Mouse (Mus musculus) embryonic facial prominence, embryonic 13.5 days (tissue): Measurements from ENCODE around the gene Fastk. TPM values are rescaled to one million over a fixed set of nuclear protein-coding genes. Genes with fewer than 3 reads are reported as not detected.

ENCODE experiments used
- ATAC-seq: fragments of 200-750 bp; cut with Nextera tagmentation; 2 replicates; pipeline ENCODE4 v1.8.0; 2017; ENCODE audit warnings: low read depth; ENCODE audit not compliant: insufficient number of reproducible peaks, insufficient read depth, low FRiP score, low TSS enrichment
- H3K27ac ChIP-seq: fragments of 300-500 bp; sonication (generic); 2 replicates; pipeline ENCODE4 v1.5.1; 2015; ENCODE audit warnings: moderate library complexity, mild to moderate bottlenecking, inconsistent platforms
- H3K27me3 ChIP-seq: fragments of 300-500 bp; sonication (generic); 2 replicates; pipeline ENCODE4 v1.6.1; 2015; ENCODE audit warnings: mild to moderate bottlenecking, inconsistent platforms
- H3K36me3 ChIP-seq: fragments of 300-500 bp; sonication (generic); 2 replicates; pipeline ENCODE4 v1.6.1; 2015; ENCODE audit warnings: mild to moderate bottlenecking, inconsistent platforms
- H3K4me1 ChIP-seq: fragments of 300-500 bp; sonication (generic); 2 replicates; pipeline ENCODE4 v1.6.1; 2015; ENCODE audit warnings: inconsistent platforms
- H3K4me2 ChIP-seq: fragments of 300-500 bp; sonication (generic); 2 replicates; pipeline ENCODE4 v1.6.1; 2015; ENCODE audit warnings: moderate library complexity, mild to moderate bottlenecking, inconsistent platforms
- H3K4me3 ChIP-seq: fragments of 300-500 bp; sonication (generic); 2 replicates; pipeline ENCODE4 v1.5.1; 2015; ENCODE audit warnings: mild to moderate bottlenecking, inconsistent platforms
- H3K9ac ChIP-seq: fragments of 300-500 bp; sonication (generic); 2 replicates; pipeline ENCODE4 v1.6.1; 2015; ENCODE audit warnings: mild to moderate bottlenecking, inconsistent platforms
- H3K9me3 ChIP-seq: fragments of 300-500 bp; sonication (generic); 2 replicates; pipeline ENCODE4 v1.6.1; 2016; ENCODE audit warnings: inconsistent platforms
- WGBS: fragments of 180-500 bp; shearing (Covaris S2); methylation state at CpG from one replicate; pipeline ENCODE4 v1.1.7; 2015; ENCODE audit warnings: mixed read lengths; 5-methylcytosine and 5-hydroxymethylcytosine counted together
- polyA plus RNA-seq: library from polyadenylated mRNA; unstranded; fragments of >200 nt; fragmentation: Nextera tagmentation; extraction: Ambion mirVana; gene quantifications from 2 replicates; pipeline ENCODE4 v1.2.1, GENCODE M21; 2015

Fastk gene
- polyA plus RNA-seq, 1 experiment from 2014 or later: 109 TPM

DNA sequence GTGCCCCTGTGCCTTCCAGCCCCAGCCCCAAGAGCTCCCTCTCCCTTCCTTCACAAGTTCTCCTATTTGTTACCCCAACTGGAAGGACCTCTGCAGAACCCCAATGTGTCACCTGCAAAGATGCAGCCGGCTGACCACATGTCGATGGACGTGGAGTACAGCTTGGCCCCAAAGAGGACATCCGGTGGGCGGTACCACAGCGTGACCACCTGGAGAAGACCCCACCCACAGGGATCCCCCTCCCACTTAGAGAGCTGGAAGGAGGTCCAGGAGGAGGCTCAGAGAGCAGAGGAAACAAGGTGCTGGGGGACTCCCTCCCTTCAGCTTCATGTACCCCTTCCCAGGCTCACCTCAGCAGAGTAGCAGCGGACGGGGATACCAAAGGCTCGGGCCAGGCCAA lies 24.7 kb downstream of the Fastk start:
- Histone ChIP-seq H3K27ac (no peak overlapping the region), H3K4me3 (no peak overlapping the region), H3K36me3 (peaks cover 43% of the 10 kb centered on the region), H3K9me3 (no peaks in the 10 kb centered on the region), H3K27me3 (no peaks in the 10 kb centered on the region), H3K4me1 (peaks cover 36% of the 10 kb centered on the region), H3K9ac (no peak overlapping the region), H3K4me2 (no peak overlapping the region)
- ATAC-seq: no peak
- WGBS: 86% methylated on average over 9 of the region's 9 CpGs

DNA sequence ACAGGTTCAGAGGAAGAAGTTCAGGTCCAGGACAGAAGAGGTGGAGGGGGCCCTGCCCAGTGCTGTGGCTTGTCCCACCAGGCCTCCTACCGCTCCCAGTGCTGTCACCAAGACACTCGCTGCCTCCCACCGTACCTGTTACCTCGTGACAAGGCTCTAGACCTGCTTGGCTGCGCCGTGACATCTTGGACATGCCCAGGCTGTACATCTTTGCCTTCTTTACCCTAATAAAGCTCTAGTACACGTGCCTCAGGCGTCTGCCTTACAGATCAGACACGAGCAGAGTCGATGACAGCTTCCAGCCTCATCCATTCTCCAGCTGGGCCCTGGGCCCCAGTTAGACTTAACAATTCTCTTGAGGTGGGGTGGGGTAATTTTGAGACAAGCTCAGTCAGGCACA lies 27.5 kb downstream of the Fastk start:
- no peaks in the 10 kb centered on the region for H3K9me3 ChIP-seq
- H3K4me2 ChIP-seq: no peak overlapping the region
- no peaks in the 10 kb centered on the region for H3K27me3 ChIP-seq
- no peak overlapping the region for H3K4me3 ChIP-seq
- no peak overlapping the region for H3K9ac ChIP-seq
- no peak for ATAC-seq
- peaks cover 42% of the 10 kb centered on the region for H3K4me1 ChIP-seq
- 82% methylated on average over 10 of the region's 10 CpGs for WGBS
- H3K36me3 ChIP-seq: peaks cover 43% of the 10 kb centered on the region
- H3K27ac ChIP-seq: no peak overlapping the region

DNA sequence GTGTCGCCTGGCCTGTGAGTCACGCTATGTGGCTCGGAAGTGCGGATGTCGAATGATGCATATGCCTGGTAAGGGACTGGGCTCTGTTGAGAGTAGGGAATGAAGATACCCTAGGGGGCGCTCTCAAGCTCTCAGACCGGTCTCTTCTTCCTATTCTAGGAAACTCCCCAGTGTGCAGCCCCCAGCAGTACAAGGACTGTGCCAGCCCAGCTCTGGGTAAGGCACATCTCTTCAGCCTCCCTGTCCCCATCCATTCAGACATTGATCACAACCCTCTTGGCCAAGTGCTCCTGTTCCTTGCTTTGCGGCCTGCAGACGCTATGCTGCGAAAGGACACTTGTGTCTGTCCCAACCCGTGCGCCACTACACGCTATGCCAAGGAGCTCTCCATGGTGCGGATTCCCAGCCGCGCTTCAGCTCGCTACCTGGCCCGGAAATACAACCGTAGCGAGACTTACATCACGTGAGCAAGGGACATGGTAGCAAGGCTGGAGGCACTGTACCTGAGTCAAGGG lies 28.8 kb downstream of the Fastk start:
- H3K9me3 ChIP-seq: no peaks in the 10 kb centered on the region
- no peak overlapping the region for H3K9ac ChIP-seq
- ATAC-seq: 0 out of 2 replicates have a peak, but pooled peaks have one; percentile 2
- no peak overlapping the region for H3K27ac ChIP-seq
- H3K27me3 ChIP-seq: no peaks in the 10 kb centered on the region
- 2% methylated on average over 21 of the region's 21 CpGs for WGBS
- peak overlapping the region; percentile 28 for H3K4me2 ChIP-seq
- H3K36me3 ChIP-seq: peaks cover 36% of the 10 kb centered on the region
- peaks cover 37% of the 10 kb centered on the region for H3K4me1 ChIP-seq
- H3K4me3 ChIP-seq: no peak overlapping the region

DNA sequence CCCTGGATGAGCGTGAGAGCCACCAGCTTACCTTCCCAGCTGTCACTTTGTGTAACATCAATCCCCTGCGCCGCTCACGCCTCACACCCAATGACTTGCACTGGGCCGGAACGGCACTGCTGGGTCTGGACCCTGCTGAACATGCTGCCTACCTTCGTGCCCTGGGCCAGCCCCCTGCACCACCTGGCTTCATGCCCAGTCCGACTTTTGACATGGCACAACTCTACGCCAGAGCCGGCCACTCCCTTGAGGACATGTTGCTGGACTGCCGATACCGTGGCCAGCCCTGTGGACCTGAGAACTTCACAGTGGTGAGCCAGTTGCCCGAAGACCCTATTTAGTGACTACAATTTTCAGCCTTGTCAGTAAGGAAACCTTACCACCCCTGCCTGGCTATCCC lies 31.1 kb downstream of the Fastk start:
- H3K4me2 ChIP-seq: peak overlapping the region; percentile 39
- peaks cover 33% of the 10 kb centered on the region for H3K4me1 ChIP-seq
- H3K27ac ChIP-seq: peak overlapping the region; percentile 63
- no peaks in the 10 kb centered on the region for H3K27me3 ChIP-seq
- no peaks in the 10 kb centered on the region for H3K9me3 ChIP-seq
- H3K9ac ChIP-seq: no peak overlapping the region
- WGBS: 86% methylated on average over 13 of the region's 13 CpGs
- no peak for ATAC-seq
- H3K4me3 ChIP-seq: no peak overlapping the region
- H3K36me3 ChIP-seq: peaks cover 17% of the 10 kb centered on the region

DNA sequence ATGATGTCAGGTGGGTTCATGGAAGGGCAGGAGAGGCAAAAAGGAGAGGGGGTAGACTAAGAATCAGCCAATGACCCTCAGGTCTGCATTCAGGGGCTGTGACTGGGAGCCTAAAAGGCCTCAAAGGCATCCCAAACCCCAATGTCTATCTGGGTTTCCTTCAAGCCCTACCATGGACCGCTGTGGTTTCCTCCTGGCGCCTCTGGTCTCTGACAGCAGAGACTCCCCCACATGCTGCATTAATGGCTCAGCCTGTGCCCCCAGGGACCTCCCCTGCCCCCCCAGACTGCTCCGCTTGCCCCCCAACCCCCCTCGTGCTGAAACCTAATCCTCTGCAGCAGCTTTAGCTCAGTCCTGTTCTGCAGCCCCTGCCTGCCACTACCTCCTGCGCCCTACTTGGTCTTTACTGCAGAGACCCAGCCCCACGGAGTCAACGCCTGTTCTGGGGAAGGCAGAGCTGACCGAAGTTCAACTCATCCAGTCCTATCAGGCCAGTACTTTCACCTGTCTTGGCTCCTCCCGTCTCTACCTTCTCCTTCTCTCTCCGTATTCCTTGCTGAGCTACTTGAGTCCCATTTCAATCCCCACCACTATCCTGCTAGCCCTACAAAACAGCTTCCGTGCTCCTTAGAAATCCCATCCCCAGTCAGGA lies 31.9 kb downstream of the Fastk start, which contains the start of gene Asic3:
TSS of gene Asic3 (plus strand) at position 351 of the 652 bp plus-strand sequence.
- peak within 1 kb of the TSS; percentile 39 for H3K4me2 ChIP-seq
- ATAC-seq: no peak
- H3K4me1 ChIP-seq: peaks cover 33% of the 10 kb centered on the region
- H3K27ac ChIP-seq: peak within 1 kb of the TSS; percentile 63
- H3K9ac ChIP-seq: peak within 1 kb of the TSS; percentile 40; the same call in 1 of the 2 replicates
- 25% methylated on average over 11 of the region's 11 CpGs for WGBS
- no peaks in the 10 kb centered on the region for H3K9me3 ChIP-seq
- peaks cover 16% of the 10 kb centered on the region for H3K36me3 ChIP-seq
- no peaks in the 10 kb centered on the region for H3K27me3 ChIP-seq
- H3K4me3 ChIP-seq: no peak within 1 kb of the TSS

DNA sequence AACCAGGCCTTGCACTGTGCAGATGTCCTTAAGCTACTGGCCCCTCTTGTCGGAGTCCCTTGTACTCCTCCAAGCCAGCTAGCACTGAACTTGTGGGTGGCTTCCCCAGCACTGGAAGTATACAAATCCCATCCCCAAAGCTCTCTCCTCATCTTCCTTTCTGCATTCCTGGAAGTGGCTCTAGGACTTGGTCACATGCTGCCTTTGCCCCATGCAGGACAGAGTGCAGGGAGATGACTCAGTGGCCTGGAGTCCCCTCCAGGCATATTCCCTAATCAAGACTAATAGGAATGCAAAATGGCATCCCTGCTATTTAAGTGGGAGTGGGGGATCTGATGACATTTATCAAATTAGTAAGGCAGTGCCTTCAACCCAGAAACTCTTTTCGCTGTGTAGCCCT lies 33.0 kb downstream of the Fastk start:
- Histone ChIP-seq H3K4me3 (no peak overlapping the region), H3K9ac (no peak overlapping the region), H3K4me2 (no peak overlapping the region), H3K4me1 (peaks cover 33% of the 10 kb centered on the region), H3K27me3 (no peaks in the 10 kb centered on the region), H3K9me3 (no peaks in the 10 kb centered on the region), H3K36me3 (peaks cover 18% of the 10 kb centered on the region), H3K27ac (no peak overlapping the region)
- no peak for ATAC-seq
- 89% methylated on average over 2 of the region's 2 CpGs for WGBS

DNA sequence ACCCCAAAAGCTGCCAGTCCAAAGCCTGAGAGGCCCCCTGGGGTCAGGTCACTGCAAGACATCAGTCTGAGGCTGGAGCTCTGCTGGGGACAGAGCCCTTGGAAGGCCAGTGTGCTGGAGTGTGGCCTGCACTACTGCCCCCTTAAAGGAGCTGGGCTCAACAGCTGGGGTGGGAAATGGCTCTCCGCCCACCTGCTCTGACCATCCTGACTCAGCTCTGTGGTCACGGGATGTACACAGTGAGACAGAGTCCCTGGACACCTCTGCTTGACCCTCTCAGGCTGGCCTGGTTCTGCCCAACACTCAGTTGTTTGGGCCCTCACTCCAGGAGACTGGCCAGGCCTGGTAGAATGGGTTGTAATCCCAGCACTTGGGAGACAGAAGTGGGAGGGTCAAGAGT lies 35.6 kb downstream of the Fastk start:
- no peak for ATAC-seq
- no peaks in the 10 kb centered on the region for H3K9me3 ChIP-seq
- H3K9ac ChIP-seq: no peak overlapping the region
- peaks cover 41% of the 10 kb centered on the region for H3K36me3 ChIP-seq
- H3K4me2 ChIP-seq: no peak overlapping the region
- H3K4me3 ChIP-seq: no peak overlapping the region
- no peaks in the 10 kb centered on the region for H3K27me3 ChIP-seq
- WGBS: 77% methylated on average over 2 of the region's 2 CpGs
- no peak overlapping the region for H3K27ac ChIP-seq
- H3K4me1 ChIP-seq: peaks cover 20% of the 10 kb centered on the region

DNA sequence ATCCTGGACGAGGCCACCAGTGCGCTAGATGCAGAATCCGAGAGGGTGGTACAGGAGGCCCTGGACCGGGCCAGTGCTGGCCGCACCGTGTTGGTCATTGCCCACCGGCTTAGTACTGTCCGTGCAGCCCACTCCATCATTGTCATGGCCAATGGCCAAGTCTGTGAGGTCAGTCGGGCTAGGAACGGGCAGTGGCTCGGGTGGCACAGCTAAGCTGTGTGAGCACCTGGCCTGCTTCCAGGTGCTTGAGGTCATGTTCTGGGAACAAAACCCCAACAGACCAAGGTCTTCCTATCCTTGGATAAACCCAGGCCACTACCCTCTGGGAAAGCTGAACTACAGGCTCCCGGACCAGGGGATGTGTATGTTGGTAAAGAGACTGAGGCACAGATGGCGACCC lies 36.4 kb downstream of the Fastk start:
- no peaks in the 10 kb centered on the region for H3K9me3 ChIP-seq
- H3K4me3 ChIP-seq: no peak overlapping the region
- peaks cover 48% of the 10 kb centered on the region for H3K36me3 ChIP-seq
- no peaks in the 10 kb centered on the region for H3K27me3 ChIP-seq
- H3K4me2 ChIP-seq: no peak overlapping the region
- WGBS: 93% methylated on average over 13 of the region's 13 CpGs
- no peak overlapping the region for H3K9ac ChIP-seq
- ATAC-seq: no peak
- no peak overlapping the region for H3K27ac ChIP-seq
- peaks cover 12% of the 10 kb centered on the region for H3K4me1 ChIP-seq

DNA sequence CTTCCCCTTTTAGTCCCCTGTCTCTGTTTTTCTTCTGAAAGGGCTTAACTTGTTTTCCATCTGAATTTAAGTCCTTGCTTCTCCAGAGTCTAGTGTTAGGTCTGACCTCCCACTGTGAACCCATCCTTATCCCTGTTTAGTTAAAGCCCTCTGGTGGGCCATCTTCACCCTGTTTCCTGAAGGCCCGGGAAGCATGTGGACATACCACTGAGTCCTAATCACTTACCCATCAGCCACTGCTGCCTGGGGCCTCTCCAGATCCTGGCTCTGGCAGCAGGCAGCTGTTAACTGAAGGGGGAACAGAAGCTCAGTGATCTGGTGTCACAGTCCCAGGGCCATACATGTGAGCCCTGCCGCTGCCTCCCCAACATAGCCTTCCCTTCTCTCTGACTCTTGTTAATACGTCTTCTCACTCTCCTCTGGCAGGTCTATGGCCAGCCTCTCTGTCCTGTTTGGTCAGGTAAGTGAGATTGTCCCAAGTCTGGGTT lies 39.7 kb downstream of the Fastk start:
- no peak overlapping the region for H3K4me3 ChIP-seq
- H3K9ac ChIP-seq: no peak overlapping the region
- ATAC-seq: no peak
- 75% methylated on average over 3 of the region's 3 CpGs for WGBS
- H3K4me2 ChIP-seq: no peak overlapping the region
- H3K4me1 ChIP-seq: no peaks in the 10 kb centered on the region
- H3K27ac ChIP-seq: no peak overlapping the region
- H3K27me3 ChIP-seq: no peaks in the 10 kb centered on the region
- peaks cover 71% of the 10 kb centered on the region for H3K36me3 ChIP-seq
- no peaks in the 10 kb centered on the region for H3K9me3 ChIP-seq

DNA sequence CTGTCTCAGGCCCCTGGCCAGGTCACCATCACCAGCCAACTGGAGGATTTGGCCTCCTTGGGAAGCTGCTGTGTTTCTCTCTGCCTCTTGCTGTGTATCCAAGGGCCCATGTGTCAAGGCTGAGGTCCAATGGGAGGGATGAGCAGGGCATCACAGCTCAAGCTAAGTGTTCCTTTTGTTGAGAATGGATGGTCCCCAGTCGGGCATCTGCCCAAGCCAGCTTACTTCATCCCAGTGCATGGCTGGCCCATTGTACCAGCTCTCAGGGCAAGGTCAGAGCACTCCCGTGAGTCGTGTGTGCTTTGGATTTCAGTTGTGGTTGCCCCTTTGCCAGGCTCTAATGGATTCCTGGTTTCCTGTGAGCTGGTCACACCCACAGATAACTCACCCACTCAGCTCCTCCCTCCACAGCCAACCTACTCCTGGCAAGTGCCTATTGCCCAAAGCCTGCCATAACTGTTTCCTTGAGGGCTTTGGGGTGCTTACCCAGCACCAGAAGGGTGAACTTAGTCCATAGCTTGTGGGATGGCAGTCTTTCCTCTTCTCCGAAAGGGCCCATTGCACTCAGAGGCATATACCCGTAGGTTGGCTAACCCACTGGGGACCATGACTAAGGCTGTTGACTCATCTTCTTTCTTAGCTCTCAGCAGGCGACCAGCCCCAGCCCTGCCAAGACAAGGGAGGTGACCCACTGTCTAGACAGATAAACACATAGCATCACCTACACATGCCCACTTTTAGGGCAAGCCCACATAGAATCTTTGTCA lies 40.3 kb downstream of the Fastk start:
- peaks cover 77% of the 10 kb centered on the region for H3K36me3 ChIP-seq

DNA sequence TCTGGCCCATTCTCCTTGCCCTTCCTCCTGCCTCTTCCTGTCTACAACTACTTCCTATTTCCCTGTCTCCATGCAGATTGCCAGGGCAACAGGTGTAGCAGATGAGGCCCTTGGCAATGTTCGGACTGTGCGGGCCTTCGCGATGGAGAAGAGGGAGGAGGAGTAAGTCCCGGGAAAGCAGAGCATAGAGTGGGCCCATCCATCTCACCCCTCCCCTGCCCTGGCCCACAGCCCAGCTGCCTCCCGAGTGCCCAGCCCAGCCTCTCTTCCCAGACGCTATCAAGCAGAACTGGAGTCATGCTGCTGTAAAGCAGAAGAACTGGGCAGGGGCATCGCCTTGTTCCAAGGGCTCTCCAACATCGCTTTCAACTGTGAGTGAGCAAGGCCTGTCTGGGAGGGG lies 43.1 kb downstream of the Fastk start:
- H3K4me1 ChIP-seq: no peaks in the 10 kb centered on the region
- H3K4me3 ChIP-seq: no peak overlapping the region
- H3K9ac ChIP-seq: no peak overlapping the region
- no peak overlapping the region for H3K27ac ChIP-seq
- ATAC-seq: no peak
- no peaks in the 10 kb centered on the region for H3K9me3 ChIP-seq
- no peaks in the 10 kb centered on the region for H3K27me3 ChIP-seq
- H3K4me2 ChIP-seq: no peak overlapping the region
- H3K36me3 ChIP-seq: peaks cover 59% of the 10 kb centered on the region
- WGBS: 93% methylated on average over 9 of the region's 9 CpGs

More for the DNA sequence above, 40.3 kb downstream of the Fastk start:
- Histone ChIP-seq H3K27ac (no peak overlapping the region), H3K4me2 (no peak overlapping the region), H3K27me3 (no peaks in the 10 kb centered on the region), H3K9me3 (no peaks in the 10 kb centered on the region), H3K9ac (no peak overlapping the region), H3K4me3 (no peak overlapping the region), H3K4me1 (no peaks in the 10 kb centered on the region)
- no peak for ATAC-seq
- 80% methylated on average over 6 of the region's 6 CpGs for WGBS
